Mouse (Mus musculus) WW6 (cell line): ENCODE results near the gene Pdzrn4.

Experiments
- DNase-seq: peaks from one replicate; pipeline ENCODE4 v3.0.0-alpha.2; 2013; ENCODE audit warnings: low read depth, low spot score

Pdzrn4 gene

GRCm38 (mm10) chr15:92739887-92740286 lies 343.2 kb downstream of the Pdzrn4 start:
- no peak for DNase-seq

GRCm38 (mm10) chr15:92743624-92744023 lies 346.9 kb downstream of the Pdzrn4 start:
- DNase-seq = no peak

GRCm38 (mm10) chr15:92746081-92746480 lies 349.4 kb downstream of the Pdzrn4 start:
- no peak for DNase-seq

- DNase-seq = no peak
These were observed 355.5 kb downstream of the Pdzrn4 start for GRCm38 (mm10) chr15:92752167-92752566.

- no peak for DNase-seq
These were observed 355.9 kb downstream of the Pdzrn4 start for GRCm38 (mm10) chr15:92752578-92752977.

- DNase-seq = no peak
These were observed 360.6 kb downstream of the Pdzrn4 start for GRCm38 (mm10) chr15:92757085-92757903.

GRCm38 (mm10) chr15:92759001-92759400 lies 362.3 kb downstream of the Pdzrn4 start:
- DNase-seq = no peak

- no peak for DNase-seq
These were observed 366.6 kb downstream of the Pdzrn4 start for GRCm38 (mm10) chr15:92763303-92763702.

- DNase-seq = no peak
These were observed 372.9 kb downstream of the Pdzrn4 start for GRCm38 (mm10) chr15:92769535-92769934.

GRCm38 (mm10) chr15:92788036-92788435 lies 391.4 kb downstream of the Pdzrn4 start:
- DNase-seq = no peak

GRCm38 (mm10) chr15:92794275-92794674 lies 397.6 kb downstream of the Pdzrn4 start:
- DNase-seq = no peak

GRCm38 (mm10) chr15:92805934-92806333 lies 409.3 kb downstream of the Pdzrn4 start:
- no peak for DNase-seq

GRCm38 (mm10) chr15:92806352-92806751 lies 409.7 kb downstream of the Pdzrn4 start:
- no peak for DNase-seq
